Mouse (Mus musculus): ENCODE results near the gene Rad51b.

Gene Rad51b

GRCm38 (mm10) chr12:79684338-79684737 lies 387.3 kb downstream of the Rad51b start:
- no peak for DNase-seq (ENCODE audit: low spot score in 2 of 2)

- no peak for DNase-seq (ENCODE audit: low spot score in 2 of 2)
These were observed 389.7 kb downstream of the Rad51b start for GRCm38 (mm10) chr12:79686594-79687325.

GRCm38 (mm10) chr12:79687683-79688386 lies 390.8 kb downstream of the Rad51b start:
- no peak for DNase-seq (ENCODE audit: low spot score in 2 of 2)

- no peak for DNase-seq (ENCODE audit: low spot score in 2 of 2)
These were observed 392.2 kb downstream of the Rad51b start for GRCm38 (mm10) chr12:79689299-79689698.

GRCm38 (mm10) chr12:79691929-79692862 lies 395.1 kb downstream of the Rad51b start:
- DNase-seq (ENCODE audit: low spot score in 2 of 2) = no peak

GRCm38 (mm10) chr12:79695832-79696434 lies 398.9 kb downstream of the Rad51b start:
- DNase-seq (ENCODE audit: low spot score in 2 of 2) = no peak

- no peak for DNase-seq (ENCODE audit: low spot score in 2 of 2)
These were observed 406.5 kb downstream of the Rad51b start for GRCm38 (mm10) chr12:79703555-79703954.

GRCm38 (mm10) chr12:79705501-79706266 lies 408.6 kb downstream of the Rad51b start:
- no peak for DNase-seq (ENCODE audit: low spot score in 2 of 2)

GRCm38 (mm10) chr12:79707565-79708422 lies 410.7 kb downstream of the Rad51b start:
- DNase-seq (ENCODE audit: low spot score in 2 of 2) = no peak

- DNase-seq (ENCODE audit: low spot score in 2 of 2) = no peak
These were observed 411.3 kb downstream of the Rad51b start for GRCm38 (mm10) chr12:79708423-79708733.

GRCm38 (mm10) chr12:79713286-79713685 lies 416.2 kb downstream of the Rad51b start:
- DNase-seq (ENCODE audit: low spot score in 2 of 2) = no peak

- DNase-seq (ENCODE audit: low spot score in 2 of 2) = no peak
These were observed 417.4 kb downstream of the Rad51b start for GRCm38 (mm10) chr12:79714484-79714883.

GRCm38 (mm10) chr12:79715506-79716345 lies 418.6 kb downstream of the Rad51b start:
- DNase-seq (ENCODE audit: low spot score in 2 of 2) = peak in 1 of 2 experiments; percentile 16

GRCm38 (mm10) chr12:79719091-79719846 lies 422.2 kb downstream of the Rad51b start:
- DNase-seq (ENCODE audit: low spot score in 2 of 2) = no peak

- DNase-seq (ENCODE audit: low spot score in 2 of 2) = no peak
These were observed 422.7 kb downstream of the Rad51b start for GRCm38 (mm10) chr12:79719847-79720201.

- no peak for DNase-seq (ENCODE audit: low spot score in 2 of 2)
These were observed 427.8 kb downstream of the Rad51b start for GRCm38 (mm10) chr12:79724875-79725274.

GRCm38 (mm10) chr12:79725711-79726110 lies 428.6 kb downstream of the Rad51b start:
- DNase-seq (ENCODE audit: low spot score in 2 of 2) = no peak

GRCm38 (mm10) chr12:79726116-79726515 lies 429.0 kb downstream of the Rad51b start:
- DNase-seq (ENCODE audit: low spot score in 2 of 2) = no peak

GRCm38 (mm10) chr12:79726959-79727358 lies 429.9 kb downstream of the Rad51b start:
- DNase-seq (ENCODE audit: low spot score in 2 of 2) = no peak

Measured in cerebellum, postnatal 4 days (tissue).